Comparison of ENCODE assay signal across 27 mouse cellular contexts in genomic region chr9:45027376-45027775, GRCm38 (mm10). TPM values are rescaled to one million over a fixed set of nuclear protein-coding genes. Genes with fewer than 3 reads are reported as not detected.
"Had no signal": no experiment of that assay in that cellular context is flagged by ENCODE, and none has a peak within 500 bp of the region (broad histone marks: within the 10 kb centered on the region; RNA-seq: fewer than 3 reads in every experiment).

No protein-coding gene starts in this region.

- H3K4me1 ChIP-seq: heart, embryonic 10.5 days; hindbrain, embryonic 10.5 days; hindbrain, embryonic 12.5 days; intestine, embryonic 15.5 days; limb, embryonic 12.5 days; liver, embryonic 12.5 days had no signal

- DNase-seq: gastrocnemius, postnatal 14 days; gastrocnemius, postnatal 36 days; heart, adult 18-20 months; heart, postnatal 10 days; heart, postnatal 4 days; kidney, adult 18-20 months; kidney, adult 8-10 months; kidney, postnatal 10 days; kidney, postnatal 25 days; kidney, postnatal 4 days; left cerebral cortex, postnatal 4 days had no signal

- H3K4me2 ChIP-seq: heart, embryonic 12.5 days; hindbrain, embryonic 12.5 days; hindbrain, embryonic 14.5 days; intestine, embryonic 15.5 days; limb, embryonic 12.5 days; liver, embryonic 12.5 days had no signal

- ATAC-seq: hindbrain, embryonic 16.5 days; inflammation-experienced regulatory T-cells, adult 6 months; intestine, embryonic 15.5 days; intestine, postnatal 0 days; liver, embryonic 12.5 days had no signal

- H3K9me3 ChIP-seq: heart, embryonic 10.5 days; heart, embryonic 12.5 days; hindbrain, embryonic 10.5 days; hindbrain, embryonic 12.5 days; intestine, embryonic 15.5 days; limb, embryonic 12.5 days; liver, embryonic 12.5 days had no signal

- H3K9ac ChIP-seq: heart, embryonic 12.5 days; hindbrain, embryonic 12.5 days; hindbrain, embryonic 14.5 days; intestine, embryonic 15.5 days; limb, embryonic 12.5 days; liver, embryonic 12.5 days had no signal

- H3K27ac ChIP-seq: heart, embryonic 10.5 days; hindbrain, embryonic 10.5 days; hindbrain, embryonic 12.5 days; hindbrain, embryonic 14.5 days; intestine, embryonic 15.5 days; layer of hippocampus, adult 2 months; limb, embryonic 12.5 days; liver, embryonic 12.5 days had no signal

- H3K36me3 ChIP-seq: heart, embryonic 10.5 days; heart, embryonic 12.5 days; hindbrain, embryonic 10.5 days; hindbrain, embryonic 12.5 days; intestine, embryonic 15.5 days; limb, embryonic 12.5 days; liver, embryonic 12.5 days had no signal

- H3K27me3 ChIP-seq: intestine, embryonic 15.5 days had no signal

- H3K4me3 ChIP-seq: heart, embryonic 10.5 days; heart, embryonic 12.5 days; hindbrain, embryonic 10.5 days; hindbrain, embryonic 12.5 days; intestine, embryonic 15.5 days; layer of hippocampus, adult 2 months; limb, embryonic 12.5 days; liver, embryonic 12.5 days had no signal

RNA-seq across cellular contexts. Expression of gene Mpzl2, which starts 12.2 kb away (rescaled TPM):
- polyA plus RNA-seq: inflammation-experienced regulatory T-cells, adult 6 months had no signal

RNA-seq across cellular contexts. Expression of gene Cd3e, which starts 17.9 kb away (rescaled TPM):
- polyA plus RNA-seq: heart, embryonic 10.5 days; heart, embryonic 12.5 days; heart, embryonic 14.5 days; hindbrain, embryonic 10.5 days; hindbrain, embryonic 12.5 days; kidney, embryonic 14.5 days; kidney, embryonic 16.5 days; liver, embryonic 12.5 days had no signal

RNA-seq across cellular contexts. Expression of gene Cd3d, which starts 45.8 kb away (rescaled TPM):
- polyA plus RNA-seq: heart, embryonic 10.5 days; heart, embryonic 12.5 days; heart, embryonic 14.5 days; hindbrain, embryonic 10.5 days; hindbrain, embryonic 12.5 days; hindbrain, embryonic 14.5 days; hindbrain, embryonic 16.5 days; intestine, embryonic 15.5 days; kidney, embryonic 14.5 days; kidney, embryonic 16.5 days; limb, embryonic 12.5 days; limb, embryonic 14.5 days; liver, embryonic 12.5 days had no signal

RNA-seq across cellular contexts. Expression of gene Cd3g, which starts 47.1 kb away (rescaled TPM):
- polyA plus RNA-seq: heart, embryonic 10.5 days; heart, embryonic 12.5 days; hindbrain, embryonic 10.5 days; hindbrain, embryonic 12.5 days; hindbrain, embryonic 14.5 days; hindbrain, embryonic 16.5 days; kidney, embryonic 14.5 days; kidney, embryonic 16.5 days; liver, embryonic 12.5 days had no signal
